Mouse (Mus musculus) 416B (cell line): Measurements from ENCODE around the gene Ptprf.

Experiments
- DNase-seq: peaks from one replicate; pipeline ENCODE4 v3.0.0; 2011; ENCODE audit warnings: low read depth

The Ptprf gene

GRCm38 (mm10) chr4:118282182-118282562, 9.0 kb downstream of the Ptprf start:
- DNase-seq: no peak

- DNase-seq: no peak
These were observed 9.6 kb downstream of the Ptprf start for GRCm38 (mm10) chr4:118281444-118282181.

- no peak for DNase-seq
These were observed 10.7 kb downstream of the Ptprf start for GRCm38 (mm10) chr4:118280506-118280905.

GRCm38 (mm10) chr4:118276520-118277232, 14.5 kb downstream of the Ptprf start:
- DNase-seq: peak; percentile 45

- DNase-seq: no peak
These were observed 15.3 kb downstream of the Ptprf start for GRCm38 (mm10) chr4:118275601-118276519.

- DNase-seq: no peak
These were observed 16.7 kb downstream of the Ptprf start for GRCm38 (mm10) chr4:118274521-118274920.

GRCm38 (mm10) chr4:118273998-118274397, 17.2 kb downstream of the Ptprf start:
- DNase-seq: peak; percentile 48

- no peak for DNase-seq
These were observed 17.7 kb downstream of the Ptprf start for GRCm38 (mm10) chr4:118273545-118273944.

- DNase-seq: no peak
These were observed 18.3 kb downstream of the Ptprf start for GRCm38 (mm10) chr4:118272871-118273270.

GRCm38 (mm10) chr4:118272258-118272657, 18.9 kb downstream of the Ptprf start:
- DNase-seq: no peak

GRCm38 (mm10) chr4:118271556-118272074, 19.6 kb downstream of the Ptprf start:
- DNase-seq: no peak

- no peak for DNase-seq
These were observed 20.5 kb downstream of the Ptprf start for GRCm38 (mm10) chr4:118270706-118271105.

- DNase-seq: no peak
These were observed 21.2 kb downstream of the Ptprf start for GRCm38 (mm10) chr4:118269999-118270398.

GRCm38 (mm10) chr4:118268429-118269212, 22.6 kb downstream of the Ptprf start:
- no peak for DNase-seq

GRCm38 (mm10) chr4:118265557-118265956, 25.6 kb downstream of the Ptprf start:
- no peak for DNase-seq

GRCm38 (mm10) chr4:118261771-118262473, 29.3 kb downstream of the Ptprf start:
- DNase-seq: no peak

GRCm38 (mm10) chr4:118261291-118261690, 29.9 kb downstream of the Ptprf start:
- DNase-seq: no peak

GRCm38 (mm10) chr4:118260551-118261267, 30.5 kb downstream of the Ptprf start:
- no peak for DNase-seq

GRCm38 (mm10) chr4:118259782-118260463, 31.3 kb downstream of the Ptprf start:
- DNase-seq: no peak
